Mouse (Mus musculus) G1E (cell line): Measurements from ENCODE around the gene Egflam. TPM values are rescaled to one million over a fixed set of nuclear protein-coding genes. Genes with fewer than 3 reads are reported as not detected.

Experiments
- ATAC-seq: 2 replicates; pipeline ENCODE4 v1.8.0; 2016; ENCODE audit warnings: mild to moderate bottlenecking; ENCODE audit not compliant: insufficient number of reproducible peaks, poor library complexity, low FRiP score, severe bottlenecking; ENCODE audit errors: extremely low read depth
- DNase-seq: peaks from one replicate; pipeline ENCODE4 v3.0.0; 2012; ENCODE audit warnings: low spot score
- H3K27me3 ChIP-seq: 2 replicates; pipeline ENCODE4 v1.6.1; 2012; ENCODE audit warnings: mild to moderate bottlenecking, low read length, inconsistent platforms; ENCODE audit not compliant: insufficient read depth
- H3K36me3 ChIP-seq: replicated peaks from 2 replicates; pipeline ENCODE3; 2012; ENCODE audit warnings: mild to moderate bottlenecking, inconsistent platforms
- H3K4me1 ChIP-seq: 2 replicates; pipeline ENCODE4 v1.6.1; 2012; ENCODE audit warnings: low read depth, low read length, inconsistent platforms, mixed read lengths; ENCODE audit not compliant: insufficient read depth
- H3K4me3 ChIP-seq: 2 replicates; pipeline ENCODE4 v1.5.1; 2012; ENCODE audit warnings: low read depth, mild to moderate bottlenecking, inconsistent platforms, low read length, moderate library complexity, mixed read lengths
- H3K9me3 ChIP-seq: replicated peaks from 2 replicates; pipeline ENCODE4 v1.6.1; 2012; ENCODE audit warnings: inconsistent platforms
- CTCF ChIP-seq: IDR thresholded peaks from 2 replicates; pipeline ENCODE4 v1.5.1; 2012; ENCODE audit warnings: low read depth, low read length, inconsistent platforms, mixed read lengths
- GATA1 ChIP-seq: IDR thresholded peaks from 2 replicates; pipeline ENCODE4 v1.6.1; 2012; ENCODE audit warnings: borderline replicate concordance, low read length, inconsistent platforms, mixed read lengths
- GATA2 ChIP-seq: IDR thresholded peaks from 2 replicates; pipeline ENCODE4 v1.6.1; 2012; ENCODE audit warnings: low read depth, low read length, inconsistent platforms, borderline replicate concordance
- POLR2AphosphoS5 ChIP-seq: IDR thresholded peaks from 2 replicates; pipeline ENCODE4 v1.6.1; 2012; ENCODE audit warnings: low read depth, low read length, inconsistent platforms; ENCODE audit not compliant: insufficient replicate concordance
- TAL1 ChIP-seq: conservative IDR thresholded peaks from 2 replicates; pipeline ENCODE4 v1.6.1; 2012; ENCODE audit warnings: low read depth, low read length, inconsistent platforms, mixed read lengths
- polyA plus RNA-seq: library from polyadenylated mRNA; stranded (reverse); fragments of >175 nt; gene quantifications from 2 replicates; pipeline ENCODE4 v1.2.3, GENCODE M21; 2012
- total RNA-seq, 2 experiments: library from RNA; stranded (forward) in 1 of 2; stranded (reverse) in 1 of 2; fragments of 200-1000 nt in 1 of 2; fragments of >200 nt in 1 of 2; fragmentation: Nextera tagmentation in 1 of 2; gene quantifications; 2 replicates each; pipeline ENCODE4 v1.2.3; 2014 to 2017

Gene Egflam
- total and polyA plus RNA-seq, 3 experiments: 0.05 TPM; not detected in 2

GRCm38 (mm10) chr15:7203606-7204330, 194.4 kb downstream of the Egflam start:
- no peaks in the 10 kb centered on the region for H3K36me3 ChIP-seq
- TF ChIP-seq CTCF (no peak), GATA1 (no peak), GATA2 (no peak), TAL1 (no peak), POLR2AphosphoS5 (no peak)
- H3K27me3 ChIP-seq: peaks cover 43% of the 10 kb centered on the region
- no peak for DNase-seq
- H3K9me3 ChIP-seq: no peaks in the 10 kb centered on the region
- H3K4me1 ChIP-seq: no peaks in the 10 kb centered on the region
- H3K4me3 ChIP-seq: no peak overlapping the region
- no peak for ATAC-seq

- TF ChIP-seq TAL1: no peak
- no peak for TF ChIP-seq POLR2AphosphoS5
- Histone ChIP-seq H3K4me3 (no peak overlapping the region), H3K9me3 (no peaks in the 10 kb centered on the region), H3K27me3 (peaks cover 41% of the 10 kb centered on the region), H3K36me3 (no peaks in the 10 kb centered on the region), H3K4me1 (no peaks in the 10 kb centered on the region)
- DNase-seq (no peak), ATAC-seq (no peak)
These were observed 195.2 kb downstream of the Egflam start for GRCm38 (mm10) chr15:7202981-7203380.

- TF ChIP-seq GATA2: no peak
- TF ChIP-seq GATA1: no peak
- no peak for TF ChIP-seq TAL1
- TF ChIP-seq POLR2AphosphoS5: no peak
- TF ChIP-seq CTCF: no peak
- Histone ChIP-seq H3K27me3 (peaks cover 34% of the 10 kb centered on the region), H3K4me3 (no peak overlapping the region), H3K9me3 (no peaks in the 10 kb centered on the region), H3K4me1 (no peaks in the 10 kb centered on the region), H3K36me3 (no peaks in the 10 kb centered on the region)
- ATAC-seq (no peak), DNase-seq (no peak)
These were observed 196.5 kb downstream of the Egflam start for GRCm38 (mm10) chr15:7201421-7202380.

GRCm38 (mm10) chr15:7200286-7200685, 197.9 kb downstream of the Egflam start:
- Histone ChIP-seq H3K27me3 (peaks cover 31% of the 10 kb centered on the region), H3K36me3 (no peaks in the 10 kb centered on the region), H3K4me3 (no peak overlapping the region), H3K9me3 (no peaks in the 10 kb centered on the region), H3K4me1 (no peaks in the 10 kb centered on the region)
- DNase-seq (no peak), ATAC-seq (no peak)
- no peak for TF ChIP-seq GATA2
- TF ChIP-seq GATA1: no peak
- no peak for TF ChIP-seq POLR2AphosphoS5
- no peak for TF ChIP-seq CTCF
- TF ChIP-seq TAL1: no peak

- H3K36me3 ChIP-seq: no peaks in the 10 kb centered on the region
- no peak for DNase-seq
- no peaks in the 10 kb centered on the region for H3K4me1 ChIP-seq
- peaks cover 26% of the 10 kb centered on the region for H3K27me3 ChIP-seq
- no peak for ATAC-seq
- no peaks in the 10 kb centered on the region for H3K9me3 ChIP-seq
- TF ChIP-seq GATA2: no peak
- no peak for TF ChIP-seq POLR2AphosphoS5
- H3K4me3 ChIP-seq: no peak overlapping the region
These were observed 199.4 kb downstream of the Egflam start for GRCm38 (mm10) chr15:7198816-7199215.

- TF ChIP-seq TAL1: no peak
- no peak for TF ChIP-seq GATA2
- no peak overlapping the region for H3K4me3 ChIP-seq
- DNase-seq (no peak), ATAC-seq (no peak)
- H3K36me3 ChIP-seq: no peaks in the 10 kb centered on the region
- peaks cover 19% of the 10 kb centered on the region for H3K27me3 ChIP-seq
- no peaks in the 10 kb centered on the region for H3K4me1 ChIP-seq
- no peaks in the 10 kb centered on the region for H3K9me3 ChIP-seq
These were observed 200.3 kb downstream of the Egflam start for GRCm38 (mm10) chr15:7197652-7198445.
